Mouse (Mus musculus): ENCODE results near the gene 4930451I11Rik. TPM values are rescaled to one million over a fixed set of nuclear protein-coding genes. Genes with fewer than 3 reads are reported as not detected.
A peak's percentile ranks its signal among the peaks of the same experiment; 100 is the strongest.

Gene 4930451I11Rik
- polyA plus RNA-seq, 1 experiment from 2014 or later = not detected

DNA sequence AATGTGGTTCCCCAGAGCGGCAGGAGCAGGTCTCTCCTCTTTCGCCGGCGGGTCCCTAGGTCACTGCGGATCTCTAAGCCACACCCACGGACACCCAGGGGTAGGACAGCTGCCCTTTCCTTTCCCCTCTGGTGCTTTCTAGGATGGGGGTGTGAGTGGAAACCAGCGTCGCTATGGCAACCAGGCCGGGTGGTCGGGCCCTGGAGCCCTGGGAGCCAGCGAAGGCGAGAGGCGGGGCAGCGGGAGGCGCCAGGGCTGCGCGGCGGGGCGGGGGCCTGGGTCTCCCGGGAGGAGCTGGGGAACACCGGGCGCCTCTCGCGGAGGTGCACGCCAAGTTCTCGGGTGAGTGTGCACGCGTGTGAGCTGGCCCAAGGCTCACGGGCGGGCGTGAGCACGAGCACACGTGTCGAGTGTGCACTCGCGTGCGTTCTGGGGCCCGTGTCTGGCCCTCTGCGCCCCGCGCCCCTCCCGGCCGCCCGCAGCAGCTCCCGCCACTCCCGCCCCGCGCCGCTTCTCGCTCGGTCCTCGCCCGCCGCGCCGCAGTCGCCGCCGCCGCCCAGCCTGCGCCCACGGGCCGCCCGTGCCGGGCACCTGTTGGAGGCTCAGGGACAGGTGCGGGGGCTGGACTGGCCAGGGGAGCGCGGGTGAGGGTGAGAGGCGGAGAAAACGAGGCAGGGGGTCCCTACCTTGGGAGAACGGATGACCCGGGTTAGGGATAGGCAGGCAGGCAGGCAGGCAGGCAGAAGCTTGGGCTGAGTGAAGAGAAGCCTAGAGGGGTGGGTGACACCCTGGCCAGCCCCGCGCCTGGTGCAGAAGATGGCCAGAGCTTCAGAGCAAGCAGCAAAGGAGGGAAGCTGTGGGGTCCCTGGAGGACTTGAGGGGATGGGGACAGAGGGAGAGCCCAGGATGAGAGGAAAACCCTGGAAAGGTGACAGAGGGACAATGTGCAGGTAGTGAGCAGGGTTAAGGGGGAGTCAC, 16.3 kb upstream of the 4930451I11Rik start:
- Histone ChIP-seq H3K27me3 (ENCODE audit: control insufficient read depth, insufficient read depth, low read depth, low read length) (peaks cover 43% of the 10 kb centered on the region), H3K4me2 (ENCODE audit: low read depth, low read length) (peak overlapping the region; percentile 68), H3K36me3 (ENCODE audit: control insufficient read depth, insufficient read depth) (peaks cover 3% of the 10 kb centered on the region; the same call in 1 of the 2 replicates), H3K27ac (ENCODE audit: low read length) (no peak overlapping the region), H3K9me3 (replicated peaks; ENCODE audit: control insufficient read depth, low read length) (no peaks in the 10 kb centered on the region), H3K9ac (ENCODE audit: low read depth, low read length) (peak overlapping the region; percentile 7; the same call in 1 of the 2 replicates), H3K4me1 (ENCODE audit: control insufficient read depth, low read depth, low read length) (no peaks in the 10 kb centered on the region; the same call in 1 of the 2 replicates), H3K4me3 (ENCODE audit: low read depth, low read length) (peak overlapping the region; percentile 52)
- no peak for ATAC-seq (ENCODE audit: low read depth)
- WGBS (ENCODE audit: insufficient replicate concordance) = 2% methylated on average over 69 of the region's 74 CpGs

GRCm38 (mm10) chr7:126847116-126847420, 15.6 kb upstream of the 4930451I11Rik start, which contains the start of gene Doc2a:
Doc2a (plus strand) TSS chr7:126847416.
- peak within 1 kb of the TSS; percentile 68 for H3K4me2 ChIP-seq (ENCODE audit: low read depth, low read length)
- H3K9me3 ChIP-seq (replicated peaks; ENCODE audit: control insufficient read depth, low read length) = no peaks in the 10 kb centered on the region
- 28% methylated on average over 4 of the region's 4 CpGs for WGBS (ENCODE audit: insufficient replicate concordance)
- no peak for ATAC-seq (ENCODE audit: low read depth)
- H3K36me3 ChIP-seq (ENCODE audit: control insufficient read depth, insufficient read depth) = no peaks in the 10 kb centered on the region
- peak within 1 kb of the TSS; percentile 7; the same call in 1 of the 2 replicates for H3K9ac ChIP-seq (ENCODE audit: low read depth, low read length)
- H3K27ac ChIP-seq (ENCODE audit: low read length) = no peak within 1 kb of the TSS
- peaks cover 43% of the 10 kb centered on the region for H3K27me3 ChIP-seq (ENCODE audit: control insufficient read depth, insufficient read depth, low read depth, low read length)
- H3K4me3 ChIP-seq (ENCODE audit: low read depth, low read length) = peak within 1 kb of the TSS; percentile 52
- no peaks in the 10 kb centered on the region; the same call in 1 of the 2 replicates for H3K4me1 ChIP-seq (ENCODE audit: control insufficient read depth, low read depth, low read length)

GRCm38 (mm10) chr7:126845516-126845915, 14.1 kb upstream of the 4930451I11Rik start:
- 81% methylated on average over 2 of the region's 2 CpGs for WGBS (ENCODE audit: insufficient replicate concordance)
- Histone ChIP-seq H3K9me3 (replicated peaks; ENCODE audit: control insufficient read depth, low read length) (no peaks in the 10 kb centered on the region), H3K27me3 (ENCODE audit: control insufficient read depth, insufficient read depth, low read depth, low read length) (peaks cover 43% of the 10 kb centered on the region), H3K4me3 (ENCODE audit: low read depth, low read length) (no peak overlapping the region), H3K27ac (ENCODE audit: low read length) (no peak overlapping the region), H3K9ac (ENCODE audit: low read depth, low read length) (no peak overlapping the region), H3K4me2 (ENCODE audit: low read depth, low read length) (no peak overlapping the region), H3K36me3 (ENCODE audit: control insufficient read depth, insufficient read depth) (no peaks in the 10 kb centered on the region), H3K4me1 (ENCODE audit: control insufficient read depth, low read depth, low read length) (no peaks in the 10 kb centered on the region; the same call in 1 of the 2 replicates)
- no peak for ATAC-seq (ENCODE audit: low read depth)

GRCm38 (mm10) chr7:126843276-126843675, 11.8 kb upstream of the 4930451I11Rik start:
- ATAC-seq (ENCODE audit: low read depth) = no peak
- whole genome bisulfite sequencing (ENCODE audit: insufficient replicate concordance) = 61% methylated on average over 9 of the region's 9 CpGs

DNA sequence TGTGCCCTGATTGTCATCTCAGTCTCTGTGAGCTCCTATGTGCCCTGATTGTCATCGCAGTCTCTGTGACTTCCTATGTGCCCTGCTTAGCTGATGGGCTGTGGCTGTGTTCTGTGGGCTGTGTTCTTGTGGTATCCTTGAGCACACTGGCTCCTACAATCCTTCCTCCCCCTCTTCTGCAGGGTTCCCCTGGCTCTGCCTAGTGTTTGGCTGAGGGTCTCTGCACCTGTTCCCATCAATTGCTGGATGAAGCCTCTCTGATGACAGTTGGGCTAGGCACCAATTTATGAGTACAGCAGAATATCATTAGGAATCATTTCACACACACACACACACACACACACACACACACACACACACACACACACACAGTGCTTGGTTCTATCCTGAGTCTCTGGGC, 1.9 kb upstream of the 4930451I11Rik start:
- ATAC-seq (ENCODE audit: low read depth) = no peak
- Histone ChIP-seq H3K4me1 (ENCODE audit: control insufficient read depth, low read depth, low read length) (no peaks in the 10 kb centered on the region), H3K9me3 (replicated peaks; ENCODE audit: control insufficient read depth, low read length) (no peaks in the 10 kb centered on the region), H3K4me3 (ENCODE audit: low read depth, low read length) (no peak overlapping the region), H3K9ac (ENCODE audit: low read depth, low read length) (no peak overlapping the region), H3K27ac (ENCODE audit: low read length) (no peak overlapping the region), H3K36me3 (ENCODE audit: control insufficient read depth, insufficient read depth) (no peaks in the 10 kb centered on the region), H3K4me2 (ENCODE audit: low read depth, low read length) (no peak overlapping the region), H3K27me3 (ENCODE audit: control insufficient read depth, insufficient read depth, low read depth, low read length) (peaks cover 3% of the 10 kb centered on the region; the same call in 1 of the 2 replicates)
- 61% methylated on average over 1 of the region's 1 CpGs for WGBS (ENCODE audit: insufficient replicate concordance)

More at GRCm38 (mm10) chr7:126843276-126843675, 11.8 kb upstream of the 4930451I11Rik start:
- H3K27ac ChIP-seq (ENCODE audit: low read length) = no peak overlapping the region
- peaks cover 21% of the 10 kb centered on the region for H3K27me3 ChIP-seq (ENCODE audit: control insufficient read depth, insufficient read depth, low read depth, low read length)
- no peaks in the 10 kb centered on the region; the same call in 1 of the 2 replicates for H3K4me1 ChIP-seq (ENCODE audit: control insufficient read depth, low read depth, low read length)
- no peaks in the 10 kb centered on the region for H3K9me3 ChIP-seq (replicated peaks; ENCODE audit: control insufficient read depth, low read length)
- no peak overlapping the region for H3K9ac ChIP-seq (ENCODE audit: low read depth, low read length)
- H3K36me3 ChIP-seq (ENCODE audit: control insufficient read depth, insufficient read depth) = no peaks in the 10 kb centered on the region
- H3K4me3 ChIP-seq (ENCODE audit: low read depth, low read length) = no peak overlapping the region
- no peak overlapping the region for H3K4me2 ChIP-seq (ENCODE audit: low read depth, low read length)

DNA sequence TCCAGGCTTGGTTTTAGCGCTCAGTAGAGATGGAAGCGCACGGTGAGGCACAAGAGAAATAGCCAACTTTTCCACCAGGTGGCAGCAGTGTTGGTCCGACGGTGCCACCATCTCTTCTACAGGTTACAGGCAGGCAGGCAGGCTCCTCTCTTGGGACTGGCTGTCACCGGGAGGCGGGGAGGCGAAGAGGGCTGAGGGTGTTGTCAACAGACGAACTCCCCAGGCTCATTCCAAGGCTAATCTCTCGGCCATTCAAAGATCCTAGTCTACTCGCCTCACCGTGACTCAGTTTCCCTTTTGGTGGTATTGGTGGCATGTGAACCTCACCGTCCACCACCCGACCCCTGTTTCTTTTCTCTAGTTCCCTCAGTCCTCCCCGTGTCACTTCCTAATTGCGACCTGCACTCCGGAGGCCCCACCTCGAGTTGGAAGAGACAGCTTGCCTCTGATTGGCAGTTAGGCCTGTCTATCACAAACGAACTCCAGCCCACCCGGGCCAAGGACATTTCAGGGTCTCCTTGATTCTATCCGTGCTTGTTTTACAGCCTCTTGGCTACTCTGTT, 678 bp upstream of the 4930451I11Rik start:
- H3K27ac ChIP-seq (ENCODE audit: low read length) = no peak overlapping the region
- H3K36me3 ChIP-seq (ENCODE audit: control insufficient read depth, insufficient read depth) = no peaks in the 10 kb centered on the region
- peak; percentile 76 for ATAC-seq (ENCODE audit: low read depth)
- H3K27me3 ChIP-seq (ENCODE audit: control insufficient read depth, insufficient read depth, low read depth, low read length) = peaks cover 3% of the 10 kb centered on the region; the same call in 1 of the 2 replicates
- peak overlapping the region; percentile 54 for H3K4me2 ChIP-seq (ENCODE audit: low read depth, low read length)
- H3K4me3 ChIP-seq (ENCODE audit: low read depth, low read length) = peak overlapping the region; percentile 35
- H3K9me3 ChIP-seq (replicated peaks; ENCODE audit: control insufficient read depth, low read length) = no peaks in the 10 kb centered on the region
- no peaks in the 10 kb centered on the region for H3K4me1 ChIP-seq (ENCODE audit: control insufficient read depth, low read depth, low read length)
- H3K9ac ChIP-seq (ENCODE audit: low read depth, low read length) = no peak overlapping the region
- 1% methylated on average over 21 of the region's 21 CpGs for WGBS (ENCODE audit: insufficient replicate concordance)

- Histone ChIP-seq H3K9ac (ENCODE audit: low read depth, low read length) (no peak overlapping the region), H3K27me3 (ENCODE audit: control insufficient read depth, insufficient read depth, low read depth, low read length) (peaks cover 21% of the 10 kb centered on the region), H3K4me3 (ENCODE audit: low read depth, low read length) (no peak overlapping the region), H3K36me3 (ENCODE audit: control insufficient read depth, insufficient read depth) (no peaks in the 10 kb centered on the region), H3K4me2 (ENCODE audit: low read depth, low read length) (no peak overlapping the region), H3K9me3 (replicated peaks; ENCODE audit: control insufficient read depth, low read length) (no peaks in the 10 kb centered on the region), H3K27ac (ENCODE audit: low read length) (no peak overlapping the region), H3K4me1 (ENCODE audit: control insufficient read depth, low read depth, low read length) (no peaks in the 10 kb centered on the region)
- ATAC-seq (ENCODE audit: low read depth) = no peak
- WGBS (ENCODE audit: insufficient replicate concordance) = 56% methylated on average over 5 of the region's 5 CpGs
These were observed 5.5 kb downstream of the 4930451I11Rik start for GRCm38 (mm10) chr7:126825952-126826351.

DNA sequence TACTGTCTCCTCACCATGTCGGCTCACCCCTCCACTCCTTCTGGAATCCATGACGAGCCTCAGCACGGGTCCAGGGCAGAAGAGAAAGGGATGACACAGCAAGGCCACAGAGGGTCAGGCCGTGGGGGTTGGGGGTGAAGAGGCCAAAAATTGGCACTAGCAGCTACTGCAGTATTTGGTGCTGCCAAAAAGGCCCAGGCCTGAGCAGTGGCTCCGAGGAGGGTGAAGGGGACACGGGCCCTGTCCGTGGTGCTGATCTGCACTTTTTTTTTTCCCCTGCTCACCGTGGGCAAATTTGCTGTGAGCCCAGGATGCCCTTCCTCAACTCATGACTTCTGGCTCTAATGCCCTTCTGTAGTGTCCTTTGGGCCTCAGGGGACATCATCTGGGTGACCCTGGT, 6.0 kb downstream of the 4930451I11Rik start:
- no peak for ATAC-seq (ENCODE audit: low read depth)

DNA sequence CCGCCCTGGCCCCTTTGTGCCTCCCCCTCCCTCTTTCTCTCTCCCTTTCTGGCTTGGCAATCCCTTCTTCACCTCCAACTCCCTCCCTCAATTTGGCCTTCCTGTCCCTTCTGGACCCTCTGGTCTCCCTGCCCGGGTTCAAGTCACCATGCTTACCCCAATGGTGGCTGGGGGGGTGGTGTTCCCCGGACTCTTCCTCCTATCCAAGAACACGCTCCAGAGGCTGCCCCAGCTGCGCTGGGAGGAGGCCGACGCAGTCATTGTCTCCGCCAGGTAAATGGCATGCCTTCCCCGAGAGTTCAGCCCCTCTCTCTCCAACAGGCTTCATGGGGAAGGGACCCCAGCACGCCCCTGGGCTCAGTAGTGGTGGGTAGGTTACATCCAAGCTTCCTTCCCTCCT, 7.5 kb downstream of the 4930451I11Rik start:
- Histone ChIP-seq H3K36me3 (ENCODE audit: control insufficient read depth, insufficient read depth) (no peaks in the 10 kb centered on the region), H3K9me3 (replicated peaks; ENCODE audit: control insufficient read depth, low read length) (no peaks in the 10 kb centered on the region), H3K27ac (ENCODE audit: low read length) (no peak overlapping the region), H3K27me3 (ENCODE audit: control insufficient read depth, insufficient read depth, low read depth, low read length) (peaks cover 21% of the 10 kb centered on the region), H3K4me1 (ENCODE audit: control insufficient read depth, low read depth, low read length) (no peaks in the 10 kb centered on the region), H3K4me2 (ENCODE audit: low read depth, low read length) (no peak overlapping the region), H3K4me3 (ENCODE audit: low read depth, low read length) (no peak overlapping the region), H3K9ac (ENCODE audit: low read depth, low read length) (no peak overlapping the region)
- WGBS (ENCODE audit: insufficient replicate concordance) = 10% methylated on average over 10 of the region's 10 CpGs
- no peak for ATAC-seq (ENCODE audit: low read depth)

More for the DNA sequence above, 6.0 kb downstream of the 4930451I11Rik start:
- no peaks in the 10 kb centered on the region for H3K9me3 ChIP-seq (replicated peaks; ENCODE audit: control insufficient read depth, low read length)
- no peak overlapping the region for H3K27ac ChIP-seq (ENCODE audit: low read length)
- H3K36me3 ChIP-seq (ENCODE audit: control insufficient read depth, insufficient read depth) = no peaks in the 10 kb centered on the region
- WGBS (ENCODE audit: insufficient replicate concordance) = 19% methylated on average over 8 of the region's 8 CpGs
- no peak overlapping the region for H3K9ac ChIP-seq (ENCODE audit: low read depth, low read length)
- H3K4me3 ChIP-seq (ENCODE audit: low read depth, low read length) = no peak overlapping the region
- no peaks in the 10 kb centered on the region for H3K4me1 ChIP-seq (ENCODE audit: control insufficient read depth, low read depth, low read length)
- H3K27me3 ChIP-seq (ENCODE audit: control insufficient read depth, insufficient read depth, low read depth, low read length) = peaks cover 21% of the 10 kb centered on the region
- no peak overlapping the region for H3K4me2 ChIP-seq (ENCODE audit: low read depth, low read length)
